ENCODE assay signal across 10 mouse cellular contexts in genomic region chr17:17398664-17399063, GRCm38 (mm10).
"Had no signal": no experiment of that assay in that cellular context is flagged by ENCODE, and none has a peak within 500 bp of the region (broad histone marks: within the 10 kb centered on the region; RNA-seq: fewer than 3 reads in every experiment).

No protein-coding gene starts in this region.

- H3K4me3 ChIP-seq: kidney, embryonic 15.5 days; limb, embryonic 15.5 days; liver, embryonic 13.5 days; megakaryocyte, embryonic 14.5 days; midbrain, embryonic 15.5 days had no signal

- H3K9me3 ChIP-seq: kidney, embryonic 15.5 days; limb, embryonic 15.5 days; liver, embryonic 13.5 days; megakaryocyte, embryonic 14.5 days; midbrain, embryonic 15.5 days had no signal

- H3K4me1 ChIP-seq: liver, embryonic 13.5 days had no signal

- ATAC-seq: midbrain, embryonic 15.5 days had no signal

- H3K27ac ChIP-seq: kidney, embryonic 15.5 days; limb, embryonic 15.5 days; liver, embryonic 13.5 days; midbrain, embryonic 15.5 days had no signal

- H3K9ac ChIP-seq: kidney, embryonic 15.5 days; limb, embryonic 15.5 days; liver, embryonic 13.5 days; midbrain, embryonic 15.5 days had no signal

- H3K4me2 ChIP-seq: kidney, embryonic 15.5 days; limb, embryonic 15.5 days; liver, embryonic 13.5 days; midbrain, embryonic 11.5 days; midbrain, embryonic 15.5 days had no signal

- DNase-seq: kidney, postnatal 14 days; liver, embryonic 13.5 days; lung, adult 18-20 months; right cerebral cortex, postnatal 14 days; thymus, postnatal 4 days had no signal

- H3K27me3 ChIP-seq: kidney, embryonic 15.5 days; limb, embryonic 15.5 days; liver, embryonic 13.5 days; megakaryocyte, embryonic 14.5 days; midbrain, embryonic 15.5 days had no signal

- H3K36me3 ChIP-seq: midbrain, embryonic 15.5 days had no signal
